Mouse (Mus musculus) forebrain, embryonic 16.5 days (tissue): Measurements from ENCODE around the gene Snx29. TPM values are rescaled to one million over a fixed set of nuclear protein-coding genes. Genes with fewer than 3 reads are reported as not detected.
A peak's percentile ranks its signal among the peaks of the same experiment; 100 is the strongest.

Experiments
- ATAC-seq: fragments of 200-750 bp; cut with Nextera tagmentation; 2 replicates; pipeline ENCODE4 v1.8.0; 2017; ENCODE audit warnings: mild to moderate bottlenecking, moderate library complexity
- H3K27ac ChIP-seq: fragments of 300-500 bp; sonication (generic); 2 replicates; pipeline ENCODE4 v1.5.1; 2014; ENCODE audit warnings: low read length, control low read depth
- H3K27me3 ChIP-seq: fragments of 300-500 bp; sonication (generic); replicated peaks from 2 replicates; pipeline ENCODE4 v1.6.1; 2014; ENCODE audit warnings: low read length; ENCODE audit not compliant: control insufficient read depth, insufficient read depth
- H3K36me3 ChIP-seq: fragments of 300-500 bp; sonication (generic); 2 replicates; pipeline ENCODE4 v1.6.1; 2014; ENCODE audit not compliant: control insufficient read depth, insufficient read depth
- H3K4me1 ChIP-seq: fragments of 300-500 bp; sonication (generic); replicated peaks from 2 replicates; pipeline ENCODE4 v1.6.1; 2014; ENCODE audit warnings: low read length; ENCODE audit not compliant: control insufficient read depth, insufficient read depth
- H3K4me2 ChIP-seq: fragments of 300-500 bp; sonication (generic); 2 replicates; pipeline ENCODE4 v1.6.1; 2014; ENCODE audit warnings: mild to moderate bottlenecking, low read length, control low read depth
- H3K4me3 ChIP-seq: fragments of 300-500 bp; sonication (generic); replicated peaks from 2 replicates; pipeline ENCODE4 v1.5.1; 2014; ENCODE audit warnings: mild to moderate bottlenecking, low read length, control low read depth
- H3K9ac ChIP-seq: fragments of 300-500 bp; sonication (generic); replicated peaks from 2 replicates; pipeline ENCODE4 v1.6.1; 2014; ENCODE audit warnings: low read depth, low read length, control low read depth
- H3K9me3 ChIP-seq: fragments of 300-500 bp; sonication (generic); 2 replicates; pipeline ENCODE4 v1.6.1; 2016; ENCODE audit warnings: low read length; ENCODE audit not compliant: control insufficient read depth
- WGBS: fragments of 180-500 bp; shearing (Covaris S2); extraction: QIAGEN DNeasy Blood & Tissue Kit; methylation state at CpG from one replicate; pipeline ENCODE4 v1.1.7; 2014; 5-methylcytosine and 5-hydroxymethylcytosine counted together
- polyA plus RNA-seq: library from polyadenylated mRNA; unstranded; fragments of >200 nt; fragmentation: Nextera tagmentation; extraction: Ambion mirVana; gene quantifications from 2 replicates; pipeline ENCODE4 v1.2.1, GENCODE M21; 2015

The Snx29 gene
- polyA plus RNA-seq, 1 experiment from 2014 or later, result 18.5 TPM

- Histone ChIP-seq H3K9me3 (no peaks in the 10 kb centered on the region), H3K4me1 (0 out of 2 replicates have a peak, but pooled peaks cover 4% of the 10 kb centered on the region), H3K27ac (no peak overlapping the region), H3K9ac (no peak overlapping the region), H3K36me3 (no peaks in the 10 kb centered on the region), H3K27me3 (no peaks in the 10 kb centered on the region), H3K4me2 (no peak overlapping the region), H3K4me3 (no peak overlapping the region)
- WGBS, result 84% methylated on average over 9 of the region's 9 CpGs
- no peak for ATAC-seq
Observed at GRCm38 (mm10) chr16:11627866-11628638, 305.3 kb downstream of the Snx29 start.

GRCm38 (mm10) chr16:11629704-11630103, 307.0 kb downstream of the Snx29 start:
- Histone ChIP-seq H3K4me3 (no peak overlapping the region), H3K9me3 (no peaks in the 10 kb centered on the region), H3K4me2 (no peak overlapping the region), H3K4me1 (0 out of 2 replicates have a peak, but pooled peaks cover 4% of the 10 kb centered on the region), H3K27ac (no peak overlapping the region), H3K9ac (no peak overlapping the region), H3K36me3 (no peaks in the 10 kb centered on the region), H3K27me3 (no peaks in the 10 kb centered on the region)
- 79% methylated on average over 7 of the region's 7 CpGs for WGBS
- ATAC-seq, result no peak

GRCm38 (mm10) chr16:11630489-11630888, 307.8 kb downstream of the Snx29 start:
- Histone ChIP-seq H3K27me3 (no peaks in the 10 kb centered on the region), H3K4me2 (no peak overlapping the region), H3K36me3 (no peaks in the 10 kb centered on the region), H3K9ac (no peak overlapping the region), H3K9me3 (no peaks in the 10 kb centered on the region), H3K4me3 (no peak overlapping the region), H3K27ac (no peak overlapping the region), H3K4me1 (0 out of 2 replicates have a peak, but pooled peaks cover 4% of the 10 kb centered on the region)
- 47% methylated on average over 5 of the region's 5 CpGs for WGBS
- ATAC-seq, result no peak

DNA sequence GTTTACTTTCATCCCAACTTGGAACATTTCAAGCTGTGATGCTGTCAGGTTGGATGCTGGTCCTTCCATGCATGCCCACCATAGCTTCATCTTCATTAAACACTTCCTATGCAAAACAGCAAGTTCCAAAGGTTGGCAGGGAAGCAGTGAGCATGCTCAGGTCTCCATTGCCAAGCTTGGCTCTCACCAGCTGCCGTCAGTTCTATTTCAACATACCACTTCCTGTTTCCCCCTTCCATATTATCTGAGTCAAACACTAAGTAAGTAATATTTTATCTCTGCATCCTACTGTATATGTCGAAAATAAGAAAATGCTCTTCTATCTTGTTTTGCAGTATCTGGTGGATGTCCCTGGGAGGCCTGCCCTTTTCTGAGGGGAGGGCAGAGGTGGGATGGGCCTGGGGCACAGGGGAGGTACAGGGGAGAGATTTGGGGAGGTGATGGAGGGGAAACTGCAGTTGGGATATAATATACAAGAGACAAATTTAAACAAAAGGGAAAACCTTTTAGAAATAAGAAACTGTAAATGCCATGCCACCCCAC, 309.6 kb downstream of the Snx29 start:
- WGBS, result 77% methylated on average over 2 of the region's 2 CpGs
- no peaks in the 10 kb centered on the region for H3K36me3 ChIP-seq
- peak; percentile 49 for ATAC-seq
- H3K4me3 ChIP-seq, result no peak overlapping the region
- peaks cover 10% of the 10 kb centered on the region for H3K4me1 ChIP-seq
- no peak overlapping the region for H3K4me2 ChIP-seq
- no peak overlapping the region for H3K9ac ChIP-seq
- H3K27me3 ChIP-seq, result no peaks in the 10 kb centered on the region
- H3K9me3 ChIP-seq, result no peaks in the 10 kb centered on the region
- no peak overlapping the region for H3K27ac ChIP-seq

DNA sequence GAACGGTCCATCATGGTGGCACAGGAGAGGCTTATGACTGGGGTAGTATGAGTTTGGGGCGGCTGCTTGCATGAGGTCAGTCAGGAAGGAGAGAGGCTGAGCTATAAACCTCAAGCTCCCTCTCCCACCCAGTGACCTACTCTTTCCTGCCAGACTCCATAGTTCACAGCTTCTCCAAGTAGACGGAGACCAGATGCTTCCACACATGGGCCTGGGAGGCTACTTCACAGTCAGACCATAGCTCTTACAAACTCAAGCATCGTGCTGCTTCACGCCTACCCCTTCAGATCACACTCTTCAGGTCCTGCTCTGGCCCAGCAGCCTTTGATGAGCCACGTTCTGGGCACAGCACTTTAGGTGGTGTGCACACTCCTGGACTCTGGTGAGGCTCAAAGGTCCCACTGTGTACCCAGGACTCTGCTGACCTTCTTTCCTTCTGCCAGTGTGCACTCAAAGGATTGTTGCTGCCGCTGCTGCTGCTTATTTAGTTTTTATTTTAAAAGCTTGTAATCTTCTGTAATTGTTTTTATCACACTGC, 313.6 kb downstream of the Snx29 start:
- WGBS, result 63% methylated on average over 7 of the region's 7 CpGs
- no peak overlapping the region for H3K27ac ChIP-seq
- no peak for ATAC-seq

GRCm38 (mm10) chr16:11636902-11637301, 314.2 kb downstream of the Snx29 start:
- no peak overlapping the region for H3K4me2 ChIP-seq
- H3K4me3 ChIP-seq, result no peak overlapping the region
- no peaks in the 10 kb centered on the region for H3K36me3 ChIP-seq
- H3K9ac ChIP-seq, result no peak overlapping the region
- WGBS, result 0% methylated on average over 3 of the region's 3 CpGs
- H3K27ac ChIP-seq, result no peak overlapping the region
- no peaks in the 10 kb centered on the region for H3K27me3 ChIP-seq
- peaks cover 6% of the 10 kb centered on the region for H3K4me1 ChIP-seq
- H3K9me3 ChIP-seq, result no peaks in the 10 kb centered on the region
- no peak for ATAC-seq

More for the DNA sequence above, 313.6 kb downstream of the Snx29 start:
- Histone ChIP-seq H3K27me3 (no peaks in the 10 kb centered on the region), H3K9ac (0 out of 2 replicates have a peak overlapping the region, but pooled peaks have one; percentile 13), H3K9me3 (no peaks in the 10 kb centered on the region), H3K4me1 (peaks cover 8% of the 10 kb centered on the region), H3K36me3 (no peaks in the 10 kb centered on the region), H3K4me2 (no peak overlapping the region), H3K4me3 (no peak overlapping the region)

DNA sequence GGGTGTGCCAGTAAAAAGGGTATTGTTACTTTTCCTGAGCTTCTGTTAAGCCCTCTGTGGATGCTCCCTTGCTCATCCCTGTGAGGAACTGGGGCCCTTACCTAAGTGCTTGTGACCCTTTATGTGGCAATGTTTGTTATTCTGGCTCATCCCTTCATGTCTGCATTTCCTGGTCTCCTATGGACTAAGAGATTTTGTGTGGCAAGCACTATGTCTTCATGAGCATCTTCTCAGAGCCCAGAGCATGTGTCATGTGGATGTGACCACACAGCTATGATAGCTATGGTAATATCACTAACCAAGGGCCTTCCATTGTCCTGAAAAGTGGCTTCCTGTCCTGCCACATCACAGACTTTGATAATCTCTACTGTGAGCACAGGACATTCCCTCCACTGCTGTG, 315.1 kb downstream of the Snx29 start:
- H3K27ac ChIP-seq, result no peak overlapping the region
- H3K4me3 ChIP-seq, result no peak overlapping the region
- ATAC-seq, result no peak

DNA sequence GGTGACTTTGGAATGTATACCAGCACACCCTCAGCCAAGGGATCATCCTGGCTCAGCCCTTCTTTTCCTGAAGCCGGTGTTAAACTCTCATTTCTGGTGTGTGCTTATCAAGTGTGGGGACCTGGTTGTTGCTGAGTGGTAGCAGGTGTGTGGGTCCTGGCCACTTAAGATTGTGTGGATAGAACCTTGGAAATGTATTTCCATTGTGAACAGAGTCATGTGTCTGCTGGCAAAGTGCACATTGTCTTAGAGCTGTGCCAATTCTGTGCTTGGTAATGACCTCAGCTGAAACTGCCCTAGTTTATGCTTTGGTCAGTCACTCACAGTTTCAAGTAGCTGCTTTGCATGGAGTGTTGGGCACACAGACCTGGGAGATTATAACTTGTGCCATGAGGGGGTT, 316.0 kb downstream of the Snx29 start:
- no peak overlapping the region for H3K4me2 ChIP-seq
- peaks cover 8% of the 10 kb centered on the region for H3K4me1 ChIP-seq
- no peaks in the 10 kb centered on the region for H3K9me3 ChIP-seq
- no peak overlapping the region for H3K4me3 ChIP-seq
- no peak overlapping the region for H3K27ac ChIP-seq
- H3K9ac ChIP-seq, result no peak overlapping the region
- 61% methylated on average over 1 of the region's 1 CpGs for WGBS
- no peaks in the 10 kb centered on the region for H3K27me3 ChIP-seq
- H3K36me3 ChIP-seq, result no peaks in the 10 kb centered on the region
- ATAC-seq, result no peak

More for the DNA sequence above, 315.1 kb downstream of the Snx29 start:
- Histone ChIP-seq H3K4me2 (no peak overlapping the region), H3K9me3 (no peaks in the 10 kb centered on the region), H3K36me3 (no peaks in the 10 kb centered on the region), H3K9ac (no peak overlapping the region), H3K27me3 (no peaks in the 10 kb centered on the region), H3K4me1 (peaks cover 6% of the 10 kb centered on the region)

DNA sequence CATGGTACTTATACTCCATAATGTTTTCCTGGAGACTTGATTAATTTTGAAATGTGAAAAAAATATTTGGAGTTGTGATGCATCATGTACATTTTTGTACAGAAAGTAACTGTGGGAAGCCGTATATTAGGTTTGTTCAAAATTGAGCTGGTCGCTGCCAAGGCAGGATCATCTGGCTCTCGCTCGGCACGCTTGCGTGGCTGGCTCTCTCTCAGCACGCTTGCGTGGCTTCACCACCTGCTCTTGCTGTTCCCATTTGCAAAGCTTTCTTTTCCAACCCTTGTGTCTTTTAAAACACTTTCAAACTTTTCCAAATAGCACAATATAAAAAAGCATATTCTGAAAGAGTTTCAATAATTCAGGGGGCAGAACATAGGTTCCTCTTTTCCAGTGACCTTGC, 317.2 kb downstream of the Snx29 start:
- WGBS, result 67% methylated on average over 8 of the region's 8 CpGs
- Histone ChIP-seq H3K9ac (no peak overlapping the region), H3K4me3 (no peak overlapping the region), H3K4me1 (peaks cover 8% of the 10 kb centered on the region), H3K27me3 (no peaks in the 10 kb centered on the region), H3K27ac (no peak overlapping the region), H3K9me3 (no peaks in the 10 kb centered on the region), H3K36me3 (no peaks in the 10 kb centered on the region), H3K4me2 (no peak overlapping the region)
- ATAC-seq, result peak; percentile 50; the same call in 1 of the 2 replicates
